Mouse (Mus musculus): Measurements from ENCODE around the gene Vgll2. TPM values are rescaled to one million over a fixed set of nuclear protein-coding genes. Genes with fewer than 3 reads are reported as not detected.

Vgll2 gene
- polyA plus RNA-seq, 1 experiment, result 0.09 TPM

Other genes with a start within 250 kb of the Vgll2 start
- 17.4 and 25.3 TPM in 2 replicates for gene Ros1, start 172.7 kb downstream of the Vgll2 start, polyA plus RNA-seq (2012; rRNA removed)
- 6.0 and 7.9 TPM in 2 replicates for gene Dcbld1, start 211.1 kb downstream of the Vgll2 start, polyA plus RNA-seq (2012; rRNA removed)